Mouse (Mus musculus) mature B cell (primary cell): ENCODE measurements around the gene Retreg2.

Source experiments
- in situ Hi-C: fragments of 300-500 bp; cut with MboI; formaldehyde crosslinking; loops from 2 replicates; pipeline ENCODE4 v1.14.3; 2019

The Retreg2 gene

DNA sequence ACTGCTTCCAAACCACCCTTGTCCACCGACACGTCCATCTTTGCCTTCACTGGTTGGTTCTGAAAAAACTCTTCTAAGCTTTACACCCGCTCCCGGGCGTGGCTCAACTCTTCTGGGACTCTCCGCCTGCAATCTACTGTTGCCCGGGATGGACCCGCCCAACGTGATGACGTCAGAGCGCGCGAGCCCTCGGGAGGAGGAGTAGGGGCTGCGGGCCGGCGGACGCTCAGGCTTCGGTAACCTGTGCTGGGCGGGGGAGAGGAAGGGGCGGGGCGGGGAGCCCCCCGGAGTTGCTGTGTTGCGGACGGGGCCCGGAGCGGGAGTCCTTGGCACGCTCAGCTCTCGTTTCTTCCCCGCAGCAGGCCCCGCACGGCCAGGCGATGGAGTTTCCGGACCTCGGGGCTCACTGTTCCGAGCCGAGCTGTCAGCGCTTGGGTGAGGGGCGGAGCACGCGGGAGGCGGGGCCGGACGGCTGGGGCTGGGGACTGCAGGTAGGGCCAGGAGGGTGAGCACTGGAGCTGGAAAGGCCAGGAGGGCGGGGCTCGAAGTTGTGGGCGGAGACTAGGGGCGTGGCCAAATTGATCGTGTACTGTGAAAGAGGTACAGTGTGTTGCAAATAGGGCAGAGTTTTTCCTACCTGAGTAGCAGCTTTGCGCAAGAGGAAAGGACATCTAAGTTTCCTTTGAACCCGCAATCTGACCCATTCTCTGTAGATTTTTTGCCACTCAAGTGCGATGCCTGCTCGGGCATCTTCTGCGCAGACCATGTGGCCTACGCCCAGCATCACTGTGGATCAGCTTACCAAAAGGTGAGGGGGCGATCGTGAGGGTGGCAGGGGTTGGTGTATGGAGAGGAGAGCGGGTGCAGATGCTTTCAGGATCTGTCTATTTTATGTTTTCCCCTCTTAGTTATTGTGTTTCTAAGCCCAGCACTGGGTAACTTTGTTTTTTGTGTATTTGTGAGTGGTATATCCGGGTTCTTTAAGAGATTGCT lies 26.2 kb downstream of the Retreg2 start, which contains the start of gene Zfand2b:
Gene Zfand2b (plus strand): TSS at position 175 of the 993 bp plus-strand sequence.
- in situ Hi-C loops = no loop called here

DNA sequence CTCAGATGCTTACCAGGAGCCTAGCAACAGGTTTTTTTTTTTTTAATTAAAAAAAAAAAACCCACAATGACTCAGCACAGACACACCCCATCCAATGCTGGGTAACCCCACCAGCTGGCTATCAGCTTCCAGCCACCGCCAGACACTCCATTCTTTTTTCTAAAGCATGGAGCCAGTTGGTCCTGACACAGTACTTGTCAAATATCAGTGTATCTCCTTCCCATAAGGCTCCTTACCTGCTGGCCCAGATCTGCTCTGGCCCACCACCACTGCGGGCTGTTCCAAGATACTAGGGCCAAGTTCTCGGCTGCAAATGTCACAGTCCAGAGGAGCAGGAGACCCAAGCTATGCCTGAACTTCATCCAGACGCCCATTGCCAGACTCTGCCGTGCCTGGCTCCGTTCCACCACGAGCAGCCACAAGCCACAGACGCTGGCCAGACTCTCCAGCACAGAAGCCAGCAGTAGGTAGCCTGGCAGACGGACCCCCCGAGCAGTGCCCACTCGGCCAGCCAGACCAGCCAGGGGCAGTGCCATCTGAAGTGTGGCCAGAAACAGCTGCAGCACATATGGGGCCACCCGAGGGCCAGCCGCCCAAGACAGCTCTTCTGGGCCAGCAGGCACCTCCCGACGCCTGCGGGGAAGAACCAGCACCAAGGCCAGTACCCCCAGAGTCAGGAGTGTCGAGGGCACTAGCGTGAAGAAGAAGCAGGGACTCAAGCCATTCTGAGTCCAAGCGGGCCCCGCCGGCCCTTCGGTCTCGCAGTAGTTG lies 36.9 kb downstream of the Retreg2 start:
- in situ Hi-C loops = no loop called here

DNA sequence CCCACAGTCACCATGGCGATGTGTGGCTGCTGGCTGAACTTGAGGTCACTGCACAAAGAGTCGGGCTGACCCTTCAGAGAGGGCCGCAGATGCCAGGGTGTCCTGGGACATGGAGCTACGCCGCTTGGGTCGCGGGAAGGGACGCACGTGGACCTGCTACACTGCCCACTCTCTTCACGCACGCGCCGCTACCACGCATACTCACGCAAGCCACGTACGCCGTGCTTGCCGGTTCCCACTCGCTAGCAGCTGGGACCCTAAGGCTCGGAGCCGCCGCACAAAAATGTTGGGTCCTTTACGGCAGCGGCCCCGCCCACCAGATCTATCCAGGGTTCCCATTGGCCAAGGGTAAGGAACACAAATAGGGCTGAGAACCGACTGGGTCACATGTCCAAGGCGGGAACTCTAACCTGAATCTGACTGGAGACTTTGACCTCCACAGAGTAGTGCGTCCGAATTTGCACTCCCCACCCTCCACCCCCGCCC lies 37.6 kb downstream of the Retreg2 start, which contains the start of gene Abcb6:
Gene Abcb6 (minus strand): TSS at position 288 of the 486 bp plus-strand sequence.
- in situ Hi-C loops = no loop called here

DNA sequence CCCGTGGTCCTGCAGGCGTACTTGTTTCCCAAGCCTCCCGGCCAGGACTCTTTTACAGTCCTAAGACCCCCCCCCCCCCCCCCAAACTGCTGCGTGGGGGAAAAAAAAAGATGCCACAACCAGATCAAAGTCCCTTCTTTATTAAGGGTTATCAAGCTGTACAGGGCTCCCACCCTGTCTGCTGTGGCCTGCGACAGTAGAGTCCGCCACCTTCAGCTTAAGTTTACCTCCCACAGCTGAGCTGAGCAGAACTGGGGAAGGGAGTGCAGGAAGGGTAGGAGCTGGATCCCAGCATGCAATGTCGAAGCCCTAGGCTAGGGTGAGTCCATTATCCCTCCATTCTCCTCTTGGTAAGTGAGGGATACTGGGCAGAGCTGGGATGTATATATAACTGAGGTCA lies 38.2 kb downstream of the Retreg2 start:
- in situ Hi-C loops = no loop called here

DNA sequence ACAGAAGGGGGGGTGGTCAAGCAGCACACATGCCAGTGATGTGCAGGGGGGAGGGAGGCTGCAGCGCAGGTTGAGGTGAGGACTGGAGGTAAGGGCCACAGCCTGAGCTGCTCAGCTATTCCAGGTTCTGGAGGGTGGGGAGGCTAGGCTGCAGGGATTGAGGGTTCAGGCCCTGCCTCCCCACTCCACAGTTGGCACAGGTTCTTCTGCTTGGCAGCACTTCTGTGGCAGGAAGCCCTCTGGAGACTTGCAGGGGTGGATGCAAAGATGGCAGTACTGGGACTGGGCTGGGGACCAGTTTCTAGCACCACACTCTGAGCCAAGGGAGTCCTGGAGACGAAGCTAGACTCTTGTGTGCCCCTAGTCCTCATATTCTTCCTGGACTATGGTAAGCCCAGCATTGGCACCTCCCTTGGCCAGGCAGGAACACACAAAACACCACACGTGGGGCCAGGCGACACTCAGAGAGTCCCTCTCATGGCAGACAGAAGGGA lies 38.8 kb downstream of the Retreg2 start:
- in situ Hi-C loops = no loop called here

DNA sequence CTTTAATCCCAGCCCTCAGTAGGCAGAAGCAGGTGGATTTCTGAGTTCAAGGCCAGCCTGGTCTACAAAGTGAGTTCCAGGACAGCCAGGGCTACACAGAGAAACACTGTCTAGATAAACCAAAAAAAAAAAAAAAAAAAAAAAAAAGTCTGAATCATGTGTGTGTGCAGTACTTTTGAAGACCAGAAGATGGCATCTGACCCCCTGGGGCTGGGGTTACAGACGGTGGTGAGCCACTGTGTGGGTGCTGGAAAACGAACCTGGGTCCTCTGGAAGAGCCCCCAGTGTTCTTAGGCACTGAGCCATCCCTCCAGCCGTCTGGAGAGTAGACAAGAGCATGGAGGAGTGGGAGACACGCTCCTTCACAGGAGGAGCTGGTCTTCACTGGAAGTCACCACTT lies 39.6 kb downstream of the Retreg2 start:
- in situ Hi-C loops = no loop called here

DNA sequence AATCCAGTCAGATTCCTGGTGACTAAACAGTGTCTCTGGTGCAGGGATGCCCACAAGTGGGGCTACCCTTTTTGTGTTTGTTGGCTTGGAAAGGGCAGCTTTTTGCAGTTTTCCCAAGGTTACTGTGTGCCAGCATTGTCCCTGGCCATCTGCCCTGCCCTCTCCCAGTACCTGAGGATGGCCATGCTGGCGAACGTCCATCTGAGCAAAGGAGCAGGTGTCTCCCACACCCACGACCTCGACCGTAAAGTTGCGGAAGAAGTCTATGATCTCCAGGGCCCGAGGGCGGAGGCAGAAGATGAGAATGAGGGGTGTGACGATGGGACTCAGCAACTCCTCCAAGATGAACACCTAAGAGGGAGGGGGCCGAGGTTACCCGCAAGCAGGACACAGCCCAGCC lies 42.9 kb downstream of the Retreg2 start:
- in situ Hi-C loops = no loop called here

DNA sequence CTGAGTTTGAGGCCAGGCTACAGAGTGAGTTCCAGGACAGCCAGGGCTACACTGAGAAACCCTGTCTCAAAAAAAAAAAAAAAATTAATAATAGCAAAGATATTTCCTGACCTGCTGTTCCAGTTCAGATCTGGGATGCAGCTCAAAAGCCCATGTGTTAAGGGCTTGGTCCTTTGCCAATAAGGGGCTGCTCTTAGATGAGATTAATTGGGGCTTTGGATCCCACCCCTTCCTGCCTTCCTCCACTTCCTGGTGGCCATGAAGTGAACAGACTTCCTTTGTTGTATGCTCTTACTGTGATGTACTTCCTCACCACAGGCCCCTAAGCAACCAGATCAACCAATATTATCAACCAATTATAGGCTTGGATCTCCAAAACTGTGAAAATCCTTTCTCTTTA lies 44.5 kb downstream of the Retreg2 start:
- in situ Hi-C loops = no loop called here

DNA sequence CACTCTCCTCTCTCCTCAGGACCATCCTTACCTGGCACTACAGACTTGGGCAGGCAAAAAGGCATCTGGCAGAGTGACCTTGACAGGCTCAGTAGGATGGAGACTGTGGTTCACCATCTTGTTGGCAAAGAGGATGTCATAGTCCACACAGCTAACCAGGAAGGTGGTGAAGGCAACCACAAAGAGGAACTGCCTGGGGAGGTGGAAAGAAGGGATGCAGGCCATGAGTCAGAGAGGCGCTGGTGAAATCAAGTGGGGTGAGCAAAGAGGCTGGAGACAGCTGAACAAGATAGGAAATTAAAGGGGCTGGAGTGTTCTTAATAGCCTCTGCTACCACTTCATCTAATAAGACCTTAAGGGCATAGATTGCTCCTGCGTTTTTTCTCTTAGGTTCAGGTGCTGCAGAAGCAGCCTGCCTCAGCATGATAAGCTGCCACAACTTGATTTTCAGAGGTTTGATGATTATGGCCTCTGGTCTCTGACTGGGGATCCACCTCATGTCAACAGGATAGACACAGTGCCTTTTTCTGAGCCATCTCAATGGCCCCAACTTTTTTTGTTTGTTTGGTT lies 45.4 kb downstream of the Retreg2 start:
- in situ Hi-C loops = no loop called here

DNA sequence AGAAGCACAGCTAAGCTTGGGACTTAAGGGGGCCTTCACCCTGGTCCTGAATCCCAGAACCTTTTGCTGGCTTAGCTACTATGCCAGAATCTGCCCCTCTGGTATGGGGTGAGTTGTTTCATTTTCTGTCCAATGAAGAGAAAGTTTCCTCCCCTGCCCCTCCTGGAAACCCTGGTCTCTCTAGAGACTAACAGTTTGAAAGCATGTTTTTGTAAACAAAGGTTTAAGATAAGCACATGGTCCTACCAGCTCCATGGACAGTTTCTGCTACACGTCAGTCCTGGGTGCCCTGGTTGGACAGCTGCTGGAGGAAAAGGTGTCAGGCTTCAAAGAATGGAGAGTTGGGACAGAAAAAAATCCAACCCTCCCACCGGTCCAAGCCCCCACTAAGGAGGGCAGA lies 48.0 kb downstream of the Retreg2 start:
- in situ Hi-C loops = no loop called here

DNA sequence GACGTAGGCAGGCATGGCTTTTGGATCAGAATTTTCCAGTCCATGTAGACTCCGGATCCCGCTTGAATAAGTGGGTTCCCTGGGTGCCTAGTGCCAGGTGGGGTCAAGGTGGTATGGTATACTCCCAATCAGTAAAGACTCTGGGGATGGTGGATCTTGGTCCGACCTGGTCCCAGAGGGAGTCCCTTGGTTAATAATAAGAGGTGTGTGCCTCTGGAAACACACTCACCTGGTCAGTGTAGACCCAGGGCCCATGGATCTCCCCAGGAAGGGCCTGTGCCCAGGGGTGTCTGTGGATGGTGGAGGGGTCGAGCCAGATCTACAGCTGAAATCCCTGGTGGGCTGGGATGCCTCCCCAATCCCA lies 48.7 kb downstream of the Retreg2 start:
- in situ Hi-C loops = no loop called here

DNA sequence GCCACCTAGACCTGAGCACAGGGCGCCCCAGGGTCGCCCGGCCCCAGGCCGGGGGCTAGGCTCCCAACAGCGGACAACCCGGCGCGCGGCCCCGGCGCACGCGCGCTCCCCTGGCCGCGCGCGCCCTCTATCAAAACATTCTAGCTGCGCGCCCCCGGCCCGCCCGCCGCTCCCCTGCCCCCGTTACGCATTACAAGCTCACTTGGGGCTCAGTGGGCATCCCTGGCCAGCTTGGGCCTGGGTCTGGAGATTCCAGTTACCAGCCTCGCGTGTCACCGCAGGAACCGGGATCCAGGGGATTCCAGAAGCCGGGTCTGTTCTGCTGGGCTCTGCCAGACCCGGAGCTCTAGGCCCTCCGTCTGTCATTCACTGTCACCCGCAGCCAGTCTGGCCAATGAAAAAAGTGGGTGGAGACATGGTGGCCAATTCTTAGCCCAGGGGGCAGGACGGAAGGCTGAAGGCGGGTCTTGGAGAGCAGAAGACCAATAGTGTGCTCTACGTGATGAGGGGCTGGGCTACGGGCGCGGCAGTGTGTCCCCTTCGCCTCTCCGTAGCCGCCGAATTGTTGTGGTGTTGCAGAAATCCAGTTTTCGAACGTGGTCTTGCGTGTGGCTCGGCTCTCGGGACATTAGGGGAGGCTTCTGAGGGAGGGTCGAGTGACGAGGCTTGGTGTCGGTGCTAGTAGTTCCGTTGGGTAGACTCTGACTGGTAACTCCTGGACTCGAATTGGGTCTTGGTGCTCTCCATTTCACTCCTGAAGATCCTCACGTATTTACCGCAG lies 49.2 kb downstream of the Retreg2 start, which contains the start of the genes Ankzf1 and Atg9a:
Gene Ankzf1 (plus strand): TSS at position 530 of the 781 bp plus-strand sequence.
Gene Atg9a (minus strand): TSS at position 575 of the 781 bp plus-strand sequence.
- in situ Hi-C loops = no loop called here

DNA sequence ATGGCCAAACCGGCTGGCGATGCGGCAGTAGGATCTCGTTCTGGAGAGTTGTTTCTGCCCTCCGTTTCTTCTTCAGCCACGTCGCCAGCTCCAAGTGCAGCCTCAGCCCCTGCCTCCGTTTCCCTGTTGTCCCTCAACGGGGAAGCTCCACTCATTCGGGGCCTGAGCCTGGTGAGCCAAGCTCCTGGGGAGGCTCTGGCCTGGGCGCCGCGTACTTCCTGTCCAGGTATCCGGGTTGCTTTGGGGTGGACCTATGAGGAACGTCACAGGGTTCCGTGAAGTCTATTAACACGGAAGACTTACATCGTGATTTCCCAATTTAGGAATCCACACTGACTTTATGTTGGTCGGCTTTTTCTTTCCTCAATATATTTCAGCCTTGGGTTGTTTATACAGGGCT lies 49.9 kb downstream of the Retreg2 start:
- in situ Hi-C loops = no loop called here
